Mouse (Mus musculus): Measurements from ENCODE around the gene Olfr1392.

GRCm38 (mm10) chr11:49304441-49304840, 19.4 kb downstream of the Olfr1392 start, which contains the start of gene Olfr10:
- TF ChIP-seq POLR2A (IDR thresholded peaks at IDR 0.05; ENCODE audit: extremely low read depth, insufficient read depth, low read length), result no peak
- no peak for TF ChIP-seq CTCF (IDR thresholded peaks at IDR 0.05; ENCODE audit: low read depth, low read length)
